Mouse (Mus musculus): Measurements from ENCODE around the gene Maco1.

Maco1 gene

GRCm38 (mm10) chr4:134858494-134858893, 5.3 kb upstream of the Maco1 start:
- 89% methylated on average over 4 of the region's 4 CpGs for WGBS

- WGBS: 52% methylated on average over 5 of the region's 5 CpGs
Measured at GRCm38 (mm10) chr4:134856501-134856900, 3.4 kb upstream of the Maco1 start.

GRCm38 (mm10) chr4:134856056-134856455, 2.9 kb upstream of the Maco1 start:
- 73% methylated on average over 5 of the region's 5 CpGs for WGBS

- WGBS: 75% methylated on average over 3 of the region's 3 CpGs
Measured at GRCm38 (mm10) chr4:134855371-134855770, 2.2 kb upstream of the Maco1 start.

GRCm38 (mm10) chr4:134853637-134854485, 716 bp upstream of the Maco1 start:
- WGBS: 1% methylated on average over 91 of the region's 91 CpGs

- WGBS: under 1% methylated on average over 99 of the region's 106 CpGs
Measured at GRCm38 (mm10) chr4:134852438-134853255, 498 bp downstream of the Maco1 start.

GRCm38 (mm10) chr4:134851876-134852275, 1.3 kb downstream of the Maco1 start:
- WGBS: 8% methylated on average over 14 of the region's 14 CpGs

- WGBS: 38% methylated on average over 2 of the region's 2 CpGs
Measured at GRCm38 (mm10) chr4:134851236-134851635, 1.9 kb downstream of the Maco1 start.

GRCm38 (mm10) chr4:134850551-134850950, 2.6 kb downstream of the Maco1 start:
- WGBS: 41% methylated on average over 4 of the region's 4 CpGs

GRCm38 (mm10) chr4:134847587-134847986, 5.6 kb downstream of the Maco1 start:
- 67% methylated on average over 4 of the region's 4 CpGs for WGBS

GRCm38 (mm10) chr4:134843566-134843965, 9.6 kb downstream of the Maco1 start:
- 59% methylated on average over 4 of the region's 4 CpGs for WGBS

GRCm38 (mm10) chr4:134840231-134840630, 12.9 kb downstream of the Maco1 start:
- WGBS: 76% methylated on average over 1 of the region's 1 CpGs

GRCm38 (mm10) chr4:134838706-134839105, 14.4 kb downstream of the Maco1 start:
- WGBS: 94% methylated on average over 3 of the region's 3 CpGs

- 40% methylated on average over 1 of the region's 1 CpGs for WGBS
Measured at GRCm38 (mm10) chr4:134838221-134838620, 14.9 kb downstream of the Maco1 start.

GRCm38 (mm10) chr4:134835486-134835885, 17.7 kb downstream of the Maco1 start:
- 61% methylated on average over 4 of the region's 4 CpGs for WGBS

- WGBS: 81% methylated on average over 3 of the region's 3 CpGs
Measured at GRCm38 (mm10) chr4:134831934-134832333, 21.2 kb downstream of the Maco1 start.

- WGBS: 92% methylated on average over 11 of the region's 11 CpGs
Measured at GRCm38 (mm10) chr4:134827806-134828205, 25.3 kb downstream of the Maco1 start.

GRCm38 (mm10) chr4:134825864-134826263, 27.3 kb downstream of the Maco1 start:
- 96% methylated on average over 11 of the region's 11 CpGs for WGBS

GRCm38 (mm10) chr4:134823560-134823959, 29.6 kb downstream of the Maco1 start:
- WGBS: 35% methylated on average over 2 of the region's 2 CpGs

- WGBS: 37% methylated on average over 1 of the region's 1 CpGs
Measured at GRCm38 (mm10) chr4:134821061-134821460, 32.1 kb downstream of the Maco1 start.

- WGBS: 93% methylated on average over 4 of the region's 4 CpGs
Measured at GRCm38 (mm10) chr4:134817706-134818105, 35.4 kb downstream of the Maco1 start.

GRCm38 (mm10) chr4:134814229-134814571, 38.9 kb downstream of the Maco1 start:
- WGBS: 76% methylated on average over 4 of the region's 4 CpGs

Measured in cerebral cortex, adult 2 months (tissue).